Mouse (Mus musculus) limb, embryonic 14.5 days (tissue): Measurements from ENCODE around the gene Fam214a. TPM values are rescaled to one million over a fixed set of nuclear protein-coding genes. Genes with fewer than 3 reads are reported as not detected.

Source experiments
- ATAC-seq: fragments of 200-750 bp; cut with Nextera tagmentation; 2 replicates; pipeline ENCODE4 v1.8.0; 2017; ENCODE audit warnings: low read depth, moderate number of reproducible peaks, moderate TSS enrichment; ENCODE audit not compliant: low FRiP score
- DNase-seq: peaks from one replicate; pipeline ENCODE4 v3.0.0-alpha.2; 2015; ENCODE audit warnings: low spot score
- H3K27ac ChIP-seq: fragments of 300-500 bp; sonication (generic); replicated peaks from 2 replicates; pipeline ENCODE4 v1.5.1; 2014; ENCODE audit warnings: low read depth, mild to moderate bottlenecking, low read length, moderate library complexity, mixed read lengths
- H3K27me3 ChIP-seq: fragments of 300-500 bp; sonication (generic); 2 replicates; pipeline ENCODE4 v1.6.1; 2014; ENCODE audit warnings: low read length, mixed read lengths; ENCODE audit not compliant: control insufficient read depth, insufficient read depth
- H3K36me3 ChIP-seq: fragments of 300-500 bp; sonication (generic); 2 replicates; pipeline ENCODE4 v1.6.1; 2014; ENCODE audit warnings: mild to moderate bottlenecking, low read length, moderate library complexity, mixed read lengths; ENCODE audit not compliant: control insufficient read depth, insufficient read depth
- H3K4me1 ChIP-seq: fragments of 300-500 bp; sonication (generic); 2 replicates; pipeline ENCODE4 v1.6.1; 2014; ENCODE audit warnings: antibody characterized with exemption, low read length, mixed read lengths; ENCODE audit not compliant: control insufficient read depth, insufficient read depth
- H3K4me2 ChIP-seq: fragments of 300-500 bp; sonication (generic); replicated peaks from 2 replicates; pipeline ENCODE4 v1.6.1; 2014; ENCODE audit warnings: low read depth, mild to moderate bottlenecking, low read length, moderate library complexity; ENCODE audit not compliant: severe bottlenecking
- H3K4me3 ChIP-seq: fragments of 300-500 bp; sonication (generic); replicated peaks from 2 replicates; pipeline ENCODE4 v1.5.1; 2014; ENCODE audit warnings: low read length
- H3K9ac ChIP-seq: fragments of 300-500 bp; sonication (generic); 2 replicates; pipeline ENCODE4 v1.6.1; 2014; ENCODE audit warnings: mild to moderate bottlenecking, low read depth, low read length, moderate library complexity; ENCODE audit not compliant: severe bottlenecking
- H3K9me3 ChIP-seq: fragments of 300-500 bp; sonication (generic); 2 replicates; pipeline ENCODE4 v1.6.1; 2016; ENCODE audit warnings: low read length; ENCODE audit not compliant: control insufficient read depth
- POLR2A ChIP-seq: fragments of 200-500 bp; IDR thresholded peaks from 2 replicates; pipeline ENCODE4 v1.8.0; 2012; ENCODE audit warnings: inconsistent platforms, mild to moderate bottlenecking, moderate library complexity, borderline replicate concordance; ENCODE audit not compliant: insufficient read depth, insufficient read length; ENCODE audit errors: extremely low read depth
- WGBS: fragments of 180-500 bp; shearing (Covaris S2); extraction: QIAGEN DNeasy Blood & Tissue Kit; methylation state at CpG from one replicate; pipeline ENCODE4 v1.1.7; 2014; 5-methylcytosine and 5-hydroxymethylcytosine counted together
- polyA plus RNA-seq, 2 experiments: library from polyadenylated mRNA; depleted of rRNA in 1 of 2; stranded (reverse) in 1 of 2; unstranded in 1 of 2; fragments of >200 nt; fragmentation: Nextera tagmentation in 1 of 2; extraction: Ambion mirVana in 1 of 2; gene quantifications; 2 replicates each; pipeline versions ENCODE4 v1.2.1 to v1.2.3; 2012 to 2014

The Fam214a gene
- polyA plus RNA-seq, 2 experiments, result 9.6 to 10.7 TPM

DNA sequence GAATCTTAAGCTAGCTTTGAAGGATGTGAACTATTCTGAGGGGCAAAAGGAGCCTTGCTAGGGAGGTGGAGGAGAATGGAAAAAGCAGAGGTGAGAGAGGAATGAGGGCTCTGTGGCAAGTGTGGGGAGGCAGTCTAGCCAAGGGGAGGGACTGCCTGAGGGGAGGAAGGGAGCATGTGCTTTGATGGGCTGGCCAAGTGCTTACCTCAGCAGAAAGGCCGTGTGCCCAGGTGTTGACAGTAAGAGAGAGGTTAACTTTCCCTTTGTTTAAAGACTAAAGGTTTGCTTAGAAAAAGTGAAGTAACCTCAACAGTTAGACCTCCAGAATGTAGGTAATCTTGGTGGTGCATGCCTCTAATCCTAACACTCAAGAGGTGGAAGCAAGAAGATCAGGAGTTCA, 31.3 kb upstream of the Fam214a start:
- Histone ChIP-seq H3K4me1 (no peaks in the 10 kb centered on the region), H3K4me3 (no peak overlapping the region), H3K27ac (no peak overlapping the region), H3K4me2 (no peak overlapping the region), H3K9me3 (peaks cover 5% of the 10 kb centered on the region; the same call in 1 of the 2 replicates), H3K9ac (no peak overlapping the region), H3K36me3 (no peaks in the 10 kb centered on the region), H3K27me3 (no peaks in the 10 kb centered on the region)
- no peak for DNase-seq
- WGBS, result 13% methylated on average over 1 of the region's 1 CpGs
- no peak for ATAC-seq
- no peak for TF ChIP-seq POLR2A

GRCm38 (mm10) chr9:74922884-74923283, 29.8 kb upstream of the Fam214a start:
- no peak overlapping the region for H3K4me2 ChIP-seq
- 58% methylated on average over 3 of the region's 3 CpGs for WGBS
- H3K9me3 ChIP-seq, result no peaks in the 10 kb centered on the region
- no peak overlapping the region for H3K4me3 ChIP-seq
- no peaks in the 10 kb centered on the region for H3K4me1 ChIP-seq
- TF ChIP-seq POLR2A, result no peak
- H3K27ac ChIP-seq, result no peak overlapping the region
- no peak overlapping the region for H3K9ac ChIP-seq
- H3K27me3 ChIP-seq, result no peaks in the 10 kb centered on the region
- DNase-seq (no peak), ATAC-seq (no peak)
- no peaks in the 10 kb centered on the region for H3K36me3 ChIP-seq

DNA sequence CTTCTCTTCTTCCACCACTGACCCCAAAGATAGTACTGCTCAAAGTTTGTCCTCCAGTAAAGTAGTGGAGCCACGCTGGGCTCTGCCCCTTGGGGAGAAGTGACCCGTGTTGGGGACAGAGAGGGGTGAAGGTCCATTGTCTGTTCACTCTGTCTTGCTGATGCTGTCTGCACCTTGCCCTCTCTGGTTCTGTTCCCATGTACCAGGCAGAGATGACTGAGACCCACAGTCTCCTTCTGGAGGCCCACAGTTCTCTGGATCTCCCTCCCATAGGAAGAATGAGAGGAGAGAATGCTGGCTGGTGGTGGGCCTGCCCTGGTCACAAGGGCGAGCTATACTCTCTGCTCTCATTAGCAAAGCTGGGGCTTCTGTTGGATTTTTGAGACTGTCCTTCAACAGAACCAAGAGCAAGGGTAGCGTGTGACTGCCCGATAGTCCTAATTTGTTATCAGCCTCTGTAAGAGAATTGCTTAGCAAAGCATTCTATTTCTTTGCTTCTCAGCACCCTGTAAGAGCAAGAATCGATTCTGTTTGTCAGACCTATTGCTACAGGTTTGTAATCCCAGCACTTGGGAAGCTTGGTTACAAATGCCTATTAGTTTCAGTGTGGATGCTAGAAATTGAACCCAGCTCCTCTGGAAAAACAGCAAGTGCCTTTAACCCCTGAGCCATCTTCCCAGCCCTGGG, 29.2 kb upstream of the Fam214a start:
- no peak overlapping the region for H3K9ac ChIP-seq
- 90% methylated on average over 6 of the region's 6 CpGs for WGBS

DNA sequence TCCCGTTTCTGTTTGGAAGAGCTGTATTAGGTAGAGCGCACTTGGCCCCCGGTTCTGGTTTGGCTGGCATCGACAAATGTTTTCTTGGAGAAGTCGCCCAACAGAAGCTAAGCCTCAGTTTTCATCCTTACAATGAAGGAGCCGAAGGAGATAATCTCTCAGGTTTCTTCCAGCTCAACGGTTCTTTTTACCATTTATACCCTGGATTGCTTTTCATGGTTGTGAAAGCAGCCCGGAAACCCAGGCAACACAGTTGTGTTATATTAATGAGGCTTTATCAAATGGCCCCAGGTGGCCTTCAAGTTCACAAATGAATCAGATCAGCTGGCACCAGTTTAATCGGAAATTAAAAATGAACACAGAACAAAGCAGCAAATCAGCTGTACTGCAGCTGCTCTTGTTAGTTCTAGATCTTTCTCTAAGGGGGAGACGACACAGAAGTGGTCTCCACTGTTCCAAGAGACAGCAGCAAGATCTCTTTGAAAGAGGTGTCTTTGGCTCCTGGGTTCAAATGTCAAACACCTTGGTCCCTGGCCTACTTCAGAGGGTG, 27.4 kb upstream of the Fam214a start:
- Histone ChIP-seq H3K4me2 (no peak overlapping the region), H3K27me3 (no peaks in the 10 kb centered on the region), H3K4me3 (no peak overlapping the region), H3K4me1 (no peaks in the 10 kb centered on the region), H3K9ac (no peak overlapping the region), H3K27ac (no peak overlapping the region), H3K9me3 (no peaks in the 10 kb centered on the region), H3K36me3 (no peaks in the 10 kb centered on the region)
- DNase-seq (no peak), ATAC-seq (no peak)
- TF ChIP-seq POLR2A, result no peak
- 68% methylated on average over 10 of the region's 10 CpGs for WGBS

More for the DNA sequence above, 29.2 kb upstream of the Fam214a start:
- Histone ChIP-seq H3K27me3 (no peaks in the 10 kb centered on the region), H3K27ac (no peak overlapping the region), H3K4me3 (no peak overlapping the region), H3K9me3 (no peaks in the 10 kb centered on the region), H3K36me3 (no peaks in the 10 kb centered on the region), H3K4me1 (no peaks in the 10 kb centered on the region), H3K4me2 (no peak overlapping the region)
- ATAC-seq (no peak), DNase-seq (no peak)
- TF ChIP-seq POLR2A, result no peak

- Histone ChIP-seq H3K9ac (no peak overlapping the region), H3K36me3 (no peaks in the 10 kb centered on the region), H3K4me2 (no peak overlapping the region), H3K4me1 (no peaks in the 10 kb centered on the region), H3K27me3 (no peaks in the 10 kb centered on the region), H3K4me3 (no peak overlapping the region), H3K9me3 (no peaks in the 10 kb centered on the region), H3K27ac (no peak overlapping the region)
- 82% methylated on average over 4 of the region's 4 CpGs for WGBS
- DNase-seq (no peak), ATAC-seq (no peak)
- TF ChIP-seq POLR2A, result no peak
These were observed 22.7 kb upstream of the Fam214a start for GRCm38 (mm10) chr9:74929981-74930423.

- Histone ChIP-seq H3K4me3 (no peak overlapping the region), H3K27ac (no peak overlapping the region), H3K27me3 (no peaks in the 10 kb centered on the region), H3K4me1 (no peaks in the 10 kb centered on the region), H3K36me3 (no peaks in the 10 kb centered on the region), H3K4me2 (no peak overlapping the region), H3K9me3 (no peaks in the 10 kb centered on the region), H3K9ac (no peak overlapping the region)
- 77% methylated on average over 5 of the region's 5 CpGs for WGBS
- TF ChIP-seq POLR2A, result no peak
- no peak for ATAC-seq
- DNase-seq, result no peak
These were observed 22.0 kb upstream of the Fam214a start for GRCm38 (mm10) chr9:74930653-74931052.
